Mouse (Mus musculus) forebrain, postnatal 0 days (tissue): ENCODE measurements around the gene Zfp871. TPM values are rescaled to one million over a fixed set of nuclear protein-coding genes. Genes with fewer than 3 reads are reported as not detected.
A peak's percentile ranks its signal among the peaks of the same experiment; 100 is the strongest.

Experiments
- ATAC-seq: fragments of 200-750 bp; cut with Nextera tagmentation; 2 replicates; pipeline ENCODE4 v1.8.0; 2017; ENCODE audit warnings: mild to moderate bottlenecking, moderate library complexity
- DNase-seq: peaks from one replicate; pipeline ENCODE4 v3.0.0-alpha.2; 2015
- H3K27ac ChIP-seq: fragments of 300-500 bp; sonication (generic); 2 replicates; pipeline ENCODE4 v1.5.1; 2014; ENCODE audit warnings: low read depth, mild to moderate bottlenecking, antibody characterized with exemption, low read length, moderate library complexity, mixed read lengths
- H3K27me3 ChIP-seq: fragments of 300-500 bp; sonication (generic); 2 replicates; pipeline ENCODE4 v1.6.1; 2014; ENCODE audit warnings: mild to moderate bottlenecking, low read length, mixed read lengths; ENCODE audit not compliant: insufficient read depth
- H3K36me3 ChIP-seq: fragments of 300-500 bp; sonication (generic); 2 replicates; pipeline ENCODE4 v1.6.1; 2014; ENCODE audit warnings: mild to moderate bottlenecking, moderate library complexity; ENCODE audit not compliant: insufficient read depth
- H3K4me1 ChIP-seq: fragments of 300-500 bp; sonication (generic); 2 replicates; pipeline ENCODE4 v1.6.1; 2014; ENCODE audit warnings: antibody characterized with exemption; ENCODE audit not compliant: insufficient read depth
- H3K4me2 ChIP-seq: fragments of 300-500 bp; sonication (generic); 2 replicates; pipeline ENCODE4 v1.6.1; 2014; ENCODE audit warnings: low read depth, mild to moderate bottlenecking, moderate library complexity
- H3K4me3 ChIP-seq: fragments of 300-500 bp; sonication (generic); 2 replicates; pipeline ENCODE4 v1.5.1; 2014; ENCODE audit warnings: low read depth, low read length, mixed read lengths
- H3K9ac ChIP-seq: fragments of 300-500 bp; sonication (generic); 2 replicates; pipeline ENCODE4 v1.6.1; 2014; ENCODE audit warnings: mild to moderate bottlenecking
- H3K9me3 ChIP-seq: fragments of 300-500 bp; sonication (generic); 2 replicates; pipeline ENCODE4 v1.6.1; 2016; ENCODE audit warnings: low read length
- CTCF ChIP-seq: sonication (generic); IDR thresholded peaks from 2 replicates; pipeline ENCODE4 v1.5.1; 2016; ENCODE audit warnings: antibody characterized with exemption, control low read depth, low read depth
- WGBS: fragments of 180-500 bp; shearing (Covaris S2); extraction: QIAGEN DNeasy Blood & Tissue Kit; methylation state at CpG from one replicate; pipeline ENCODE4 v1.1.7; 2014; 5-methylcytosine and 5-hydroxymethylcytosine counted together
- polyA plus RNA-seq: library from polyadenylated mRNA; unstranded; fragments of >200 nt; fragmentation: Nextera tagmentation; extraction: Ambion mirVana; gene quantifications from 2 replicates; pipeline ENCODE4 v1.2.1, GENCODE M21; 2015
- total RNA-seq: library from RNA; depleted of rRNA; stranded (reverse); fragments of >200 nt; gene quantifications from 2 replicates; pipeline ENCODE4 v1.2.3, GENCODE M21; 2014

Gene Zfp871
- total and polyA plus RNA-seq, 2 experiments from 2014 or later = 40.2 to 51.2 TPM

- Histone ChIP-seq H3K27ac (no peak overlapping the region), H3K4me1 (peaks cover 20% of the 10 kb centered on the region), H3K27me3 (no peaks in the 10 kb centered on the region), H3K36me3 (0 out of 2 replicates have a peak, but pooled peaks cover 10% of the 10 kb centered on the region), H3K9ac (no peak overlapping the region), H3K9me3 (no peaks in the 10 kb centered on the region), H3K4me3 (no peak overlapping the region), H3K4me2 (no peak overlapping the region)
- 87% methylated on average over 3 of the region's 3 CpGs for WGBS
- DNase-seq = no peak
- ATAC-seq = no peak
- no peak for TF ChIP-seq CTCF
Measured at GRCm38 (mm10) chr17:32785656-32786055, 2.4 kb downstream of the Zfp871 start.

GRCm38 (mm10) chr17:32777564-32777963 is 10.5 kb downstream of the Zfp871 start:
- TF ChIP-seq CTCF = no peak
- no peak overlapping the region for H3K9ac ChIP-seq
- no peaks in the 10 kb centered on the region for H3K9me3 ChIP-seq
- 78% methylated on average over 3 of the region's 3 CpGs for WGBS
- H3K27me3 ChIP-seq = no peaks in the 10 kb centered on the region
- H3K27ac ChIP-seq = no peak overlapping the region
- no peak for ATAC-seq
- no peak overlapping the region for H3K4me2 ChIP-seq
- no peaks in the 10 kb centered on the region for H3K4me1 ChIP-seq
- H3K36me3 ChIP-seq = peaks cover 34% of the 10 kb centered on the region
- no peak overlapping the region for H3K4me3 ChIP-seq
- no peak for DNase-seq

- ATAC-seq = no peak
Measured at GRCm38 (mm10) chr17:32771213-32771612, 16.9 kb downstream of the Zfp871 start.

GRCm38 (mm10) chr17:32766422-32766821 is 21.7 kb downstream of the Zfp871 start:
- DNase-seq (no peak), ATAC-seq (no peak)
- no peak overlapping the region for H3K4me2 ChIP-seq
- no peak overlapping the region for H3K27ac ChIP-seq
- H3K4me3 ChIP-seq = no peak overlapping the region
- H3K4me1 ChIP-seq = no peaks in the 10 kb centered on the region
- H3K36me3 ChIP-seq = peaks cover 32% of the 10 kb centered on the region
- no peak overlapping the region for H3K9ac ChIP-seq
- peaks cover 4% of the 10 kb centered on the region; the same call in 1 of the 2 replicates for H3K9me3 ChIP-seq
- TF ChIP-seq CTCF = no peak
- H3K27me3 ChIP-seq = no peaks in the 10 kb centered on the region
- 100% methylated on average over 2 of the region's 2 CpGs for WGBS

More at GRCm38 (mm10) chr17:32771213-32771612, 16.9 kb downstream of the Zfp871 start:
- no peaks in the 10 kb centered on the region for H3K27me3 ChIP-seq
- WGBS = 87% methylated on average over 1 of the region's 1 CpGs
- no peak overlapping the region for H3K27ac ChIP-seq
- H3K9me3 ChIP-seq = peaks cover 4% of the 10 kb centered on the region; the same call in 1 of the 2 replicates
- H3K4me1 ChIP-seq = no peaks in the 10 kb centered on the region
- peaks cover 55% of the 10 kb centered on the region for H3K36me3 ChIP-seq
- TF ChIP-seq CTCF = peak; percentile 22; the same call in 1 of the 2 replicates
- no peak overlapping the region for H3K4me2 ChIP-seq
- DNase-seq = no peak
- H3K4me3 ChIP-seq = no peak overlapping the region
- no peak overlapping the region for H3K9ac ChIP-seq

- DNase-seq = no peak
Measured at GRCm38 (mm10) chr17:32757331-32757730, 30.8 kb downstream of the Zfp871 start.

GRCm38 (mm10) chr17:32753634-32754033 is 34.5 kb downstream of the Zfp871 start:
- DNase-seq = no peak
- Histone ChIP-seq H3K36me3 (no peaks in the 10 kb centered on the region), H3K4me2 (no peak overlapping the region), H3K4me3 (no peak overlapping the region), H3K27me3 (no peaks in the 10 kb centered on the region), H3K9ac (no peak overlapping the region), H3K4me1 (no peaks in the 10 kb centered on the region), H3K27ac (no peak overlapping the region), H3K9me3 (no peaks in the 10 kb centered on the region)
- WGBS = 18% methylated on average over 12 of the region's 12 CpGs
- no peak for ATAC-seq
- peak; percentile 45 for TF ChIP-seq CTCF

More at GRCm38 (mm10) chr17:32757331-32757730, 30.8 kb downstream of the Zfp871 start:
- H3K36me3 ChIP-seq = no peaks in the 10 kb centered on the region
- no peaks in the 10 kb centered on the region for H3K27me3 ChIP-seq
- no peak overlapping the region for H3K4me3 ChIP-seq
- TF ChIP-seq CTCF = no peak
- H3K9ac ChIP-seq = no peak overlapping the region
- 69% methylated on average over 5 of the region's 5 CpGs for WGBS
- no peak for ATAC-seq
- H3K4me2 ChIP-seq = no peak overlapping the region
- H3K9me3 ChIP-seq = no peaks in the 10 kb centered on the region
- no peak overlapping the region for H3K27ac ChIP-seq
- no peaks in the 10 kb centered on the region for H3K4me1 ChIP-seq

- 80% methylated on average over 6 of the region's 6 CpGs for WGBS
- ATAC-seq = no peak
Measured at GRCm38 (mm10) chr17:32752813-32753360, 35.2 kb downstream of the Zfp871 start.

More at GRCm38 (mm10) chr17:32752813-32753360, 35.2 kb downstream of the Zfp871 start:
- Histone ChIP-seq H3K36me3 (no peaks in the 10 kb centered on the region), H3K4me2 (no peak overlapping the region), H3K9me3 (no peaks in the 10 kb centered on the region), H3K9ac (no peak overlapping the region), H3K27me3 (no peaks in the 10 kb centered on the region), H3K4me3 (no peak overlapping the region), H3K27ac (no peak overlapping the region), H3K4me1 (no peaks in the 10 kb centered on the region)
- no peak for DNase-seq
- TF ChIP-seq CTCF = no peak
